ENCODE assay signal across 9 mouse cellular contexts in the genomic region with DNA sequence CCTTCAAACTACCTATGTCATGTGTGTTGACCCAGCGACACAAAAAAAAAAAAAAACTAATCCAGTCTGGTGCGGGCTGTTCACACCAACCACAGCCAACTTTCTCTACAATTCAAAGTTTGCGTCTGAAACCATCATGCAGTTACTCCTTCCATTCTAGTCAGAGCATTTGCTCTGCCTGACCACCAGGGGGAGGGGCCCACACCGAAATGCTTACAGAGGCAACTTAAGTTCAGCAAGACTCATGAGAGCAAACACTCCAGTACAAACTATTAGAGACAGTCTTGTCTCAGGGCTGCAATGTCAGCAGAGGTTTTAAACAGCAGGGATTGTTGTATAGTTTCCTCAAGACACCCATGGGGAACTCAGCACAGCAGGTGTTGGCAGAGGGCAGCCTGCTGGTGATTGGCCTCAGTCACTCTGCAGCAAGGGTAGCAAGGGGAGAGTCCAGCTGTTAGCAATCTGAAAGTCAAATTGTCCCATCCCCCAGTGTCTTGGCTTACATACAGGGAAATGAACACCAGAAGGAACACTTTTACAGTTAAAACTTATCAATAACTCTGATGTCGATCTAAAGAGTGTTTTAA. TPM values are rescaled to one million over a fixed set of nuclear protein-coding genes. Genes with fewer than 3 reads are reported as not detected.
DNase-seq lines count a peak whose midpoint lies in the region; ATAC-seq and TF ChIP-seq lines count a peak whose summit lies in the region.
"Had no signal": no experiment of that assay in that cellular context is flagged by ENCODE, and none has a peak within 500 bp of the region (broad histone marks: within the 10 kb centered on the region; RNA-seq: fewer than 3 reads in every experiment).

No protein-coding gene starts in this region.

- H3K4me3 ChIP-seq in heart, embryonic 12.5 days: no peak overlapping the region
- H3K4me3 ChIP-seq in thymus, adult 2 months (ENCODE audit: control insufficient read depth, insufficient read depth, low read length): no peak overlapping the region
- H3K4me3 ChIP-seq in limb, embryonic 11.5 days (ENCODE audit: low read depth, low read length): no peak overlapping the region
- H3K4me3 ChIP-seq: heart, embryonic 15.5 days had no signal

- no peak overlapping the region for H3K9ac ChIP-seq in heart, embryonic 12.5 days
- no peak overlapping the region for H3K9ac ChIP-seq in limb, embryonic 11.5 days (ENCODE audit: low read length)
- H3K9ac ChIP-seq: heart, embryonic 15.5 days had no signal

- no peaks in the 10 kb centered on the region for H3K27me3 ChIP-seq in heart, embryonic 12.5 days (replicated peaks)
- H3K27me3 ChIP-seq in thymus, adult 2 months (ENCODE audit: control insufficient read depth, insufficient read depth, low read length): no peaks in the 10 kb centered on the region
- H3K27me3 ChIP-seq in limb, embryonic 11.5 days (ENCODE audit: control insufficient read depth, insufficient read depth, low read length): no peaks in the 10 kb centered on the region
- H3K27me3 ChIP-seq: heart, embryonic 15.5 days had no signal

- TF ChIP-seq CTCF in thymus, adult 2 months (IDR thresholded peaks at IDR 0.05; ENCODE audit: borderline replicate concordance, control insufficient read depth, extremely low read depth, insufficient read depth, low read length, poor library complexity): no peak

- no peaks in the 10 kb centered on the region for H3K36me3 ChIP-seq in heart, embryonic 12.5 days
- H3K36me3 ChIP-seq in thymus, adult 2 months (ENCODE audit: control insufficient read depth, insufficient read depth, low read length): no peaks in the 10 kb centered on the region
- H3K36me3 ChIP-seq in limb, embryonic 11.5 days (ENCODE audit: control insufficient read depth, insufficient read depth, low read length): no peaks in the 10 kb centered on the region
- H3K36me3 ChIP-seq: heart, embryonic 15.5 days had no signal

- TF ChIP-seq POLR2A in thymus, adult 2 months (IDR thresholded peaks at IDR 0.05; ENCODE audit: control insufficient read depth, extremely low read depth, insufficient read depth, low read length, poor library complexity): no peak

- no peaks in the 10 kb centered on the region for H3K4me1 ChIP-seq in heart, embryonic 12.5 days (replicated peaks)
- no peaks in the 10 kb centered on the region for H3K4me1 ChIP-seq in thymus, adult 2 months (replicated peaks; ENCODE audit: control insufficient read depth, insufficient read depth, low read length)
- H3K4me1 ChIP-seq in limb, embryonic 11.5 days (ENCODE audit: control insufficient read depth, insufficient read depth, low read length): no peaks in the 10 kb centered on the region
- H3K4me1 ChIP-seq: heart, embryonic 15.5 days had no signal

- peak; percentile 74 for DNase-seq in heart, adult 11 months
- DNase-seq in thymus, adult 2 months: peak; percentile 31
- DNase-seq in thymus, adult 18-20 months: no peak
- DNase-seq in limb, embryonic 11.5 days (ENCODE audit: low spot score): peak; percentile 33
- DNase-seq in thymus, postnatal 4 days: peak; percentile 70
- DNase-seq in layer of hippocampus, postnatal 14 days (ENCODE audit: low spot score in 2 of 2): no peak

- ATAC-seq in heart, embryonic 12.5 days (ENCODE audit: insufficient number of reproducible peaks, low FRiP score): no peak
- no peak for ATAC-seq in limb, embryonic 11.5 days (ENCODE audit: insufficient number of reproducible peaks, low FRiP score, low TSS enrichment, low read depth)
- ATAC-seq in megakaryocyte-erythroid progenitor cell, adult 5-6 weeks (replicated peaks; ENCODE audit: low FRiP score, low TSS enrichment, poor library complexity, severe bottlenecking): no peak

- H3K9me3 ChIP-seq in heart, embryonic 12.5 days (replicated peaks): peaks cover 3% of the 10 kb centered on the region; the same call in 1 of the 2 replicates
- H3K9me3 ChIP-seq in limb, embryonic 11.5 days (ENCODE audit: control insufficient read depth, low read length): no peaks in the 10 kb centered on the region
- H3K9me3 ChIP-seq: heart, embryonic 15.5 days had no signal

- H3K4me2 ChIP-seq in heart, embryonic 12.5 days: no peak overlapping the region
- H3K4me2 ChIP-seq in limb, embryonic 11.5 days (ENCODE audit: low read depth, severe bottlenecking): no peak overlapping the region
- H3K4me2 ChIP-seq: heart, embryonic 15.5 days had no signal

- H3K27ac ChIP-seq in heart, embryonic 12.5 days (ENCODE audit: poor library complexity, severe bottlenecking): no peak overlapping the region
- H3K27ac ChIP-seq in thymus, adult 2 months (ENCODE audit: control insufficient read depth, insufficient read depth, low read length): no peak overlapping the region
- no peak overlapping the region for H3K27ac ChIP-seq in limb, embryonic 11.5 days (replicated peaks; ENCODE audit: low read depth, low read length)
- H3K27ac ChIP-seq: heart, embryonic 15.5 days had no signal

- WGBS in heart, embryonic 12.5 days: 70% methylated on average over 5 of the region's 5 CpGs
- WGBS in thymus, adult 2 months: 77% methylated on average over 5 of the region's 5 CpGs
- WGBS in limb, embryonic 11.5 days: 77% methylated on average over 5 of the region's 5 CpGs

RNA-seq across cellular contexts. Expression of a gene that starts 50.8 kb away (rescaled TPM):
- polyA plus RNA-seq in heart, embryonic 12.5 days (2016; fragmentation: Nextera tagmentation; extraction: Ambion mirVana): 8.6 and 9.4 TPM in 2 replicates
- 5.0 TPM in 2 replicates for polyA plus RNA-seq in thymus, adult 2 months (2012; rRNA removed)
- 0.52 and 0.61 TPM in 2 replicates for polyA plus RNA-seq in limb, embryonic 11.5 days (2014; fragmentation: Nextera tagmentation; extraction: Ambion mirVana)
- 10 to 100 TPM; 37.0 to 40.3 TPM for total RNA-seq in layer of hippocampus, postnatal 14 days (2021)
- total RNA-seq in megakaryocyte-erythroid progenitor cell, adult 5-6 weeks (2014; fragmentation: Nextera tagmentation): 20.8 and 25.4 TPM in 2 replicates
- 8.4 and 10.6 TPM in 2 replicates for total RNA-seq in megakaryocyte-erythroid progenitor cell, adult 5-6 weeks (2017)

Comparison
In these comparisons a context has a peak if more than half of its experiments do, and no peak if none do; other contexts are left out.
1. DNase-seq: peak in heart, adult 11 months (single experiment), thymus, adult 2 months (single experiment), limb, embryonic 11.5 days (single experiment) and thymus, postnatal 4 days (single experiment); none in thymus, adult 18-20 months (0 of 2) and layer of hippocampus, postnatal 14 days (0 of 2).